Mouse (Mus musculus): ENCODE measurements around the gene Ptprm. TPM values are rescaled to one million over a fixed set of nuclear protein-coding genes. Genes with fewer than 3 reads are reported as not detected.
A peak's percentile ranks its signal among the peaks of the same experiment; 100 is the strongest.

Ptprm gene
- polyA plus RNA-seq, 1 experiment: 4.6 TPM

GRCm38 (mm10) chr17:67188514-67188913, 165.7 kb downstream of the Ptprm start:
- Histone ChIP-seq H3K27me3 (ENCODE audit: control insufficient read depth, insufficient read depth, low read length) (no peaks in the 10 kb centered on the region), H3K4me1 (ENCODE audit: control insufficient read depth, insufficient read depth, low read length) (no peaks in the 10 kb centered on the region), H3K4me3 (ENCODE audit: control insufficient read depth, low read depth, low read length) (no peak overlapping the region), H3K36me3 (ENCODE audit: control insufficient read depth, insufficient read depth, low read length) (no peaks in the 10 kb centered on the region), H3K27ac (ENCODE audit: control insufficient read depth, insufficient read depth, low read depth, low read length) (no peak overlapping the region)
- TF ChIP-seq CTCF (IDR thresholded peaks at IDR 0.05; ENCODE audit: control insufficient read depth, insufficient read depth, insufficient replicate concordance, low read depth, low read length) (no peak), POLR2A (IDR thresholded peaks at IDR 0.05; ENCODE audit: control insufficient read depth, low read depth, low read length) (no peak)

GRCm38 (mm10) chr17:67186879-67187278, 167.4 kb downstream of the Ptprm start:
- H3K27me3 ChIP-seq (ENCODE audit: control insufficient read depth, insufficient read depth, low read length): no peaks in the 10 kb centered on the region
- H3K4me3 ChIP-seq (ENCODE audit: control insufficient read depth, low read depth, low read length): no peak overlapping the region
- H3K36me3 ChIP-seq (ENCODE audit: control insufficient read depth, insufficient read depth, low read length): no peaks in the 10 kb centered on the region
- TF ChIP-seq CTCF (IDR thresholded peaks at IDR 0.05; ENCODE audit: control insufficient read depth, insufficient read depth, insufficient replicate concordance, low read depth, low read length): no peak
- TF ChIP-seq POLR2A (IDR thresholded peaks at IDR 0.05; ENCODE audit: control insufficient read depth, low read depth, low read length): no peak
- H3K4me1 ChIP-seq (ENCODE audit: control insufficient read depth, insufficient read depth, low read length): no peaks in the 10 kb centered on the region
- no peak overlapping the region for H3K27ac ChIP-seq (ENCODE audit: control insufficient read depth, insufficient read depth, low read depth, low read length)

DNA sequence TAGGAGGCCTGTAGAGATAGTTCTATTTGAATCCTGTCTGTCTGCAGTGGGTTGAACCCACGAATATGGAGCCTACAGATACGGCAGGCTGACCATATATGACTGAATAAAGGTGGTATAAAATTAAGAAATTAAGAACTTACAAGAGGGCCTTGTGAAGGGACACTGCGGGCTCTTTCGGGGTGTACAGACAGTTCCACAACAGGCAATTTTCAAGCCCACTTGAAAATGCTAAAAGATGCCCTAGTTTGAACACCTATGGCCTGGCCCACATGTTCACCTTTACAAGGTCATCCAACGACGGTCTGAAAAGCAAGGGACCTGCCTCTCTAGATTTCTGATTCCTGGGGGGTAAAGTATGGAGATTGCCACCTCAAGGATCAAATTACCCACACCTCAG, 168.3 kb downstream of the Ptprm start:
- Histone ChIP-seq H3K36me3 (ENCODE audit: control insufficient read depth, insufficient read depth, low read length) (no peaks in the 10 kb centered on the region), H3K27ac (ENCODE audit: control insufficient read depth, insufficient read depth, low read depth, low read length) (no peak overlapping the region), H3K27me3 (ENCODE audit: control insufficient read depth, insufficient read depth, low read length) (no peaks in the 10 kb centered on the region), H3K4me1 (ENCODE audit: control insufficient read depth, insufficient read depth, low read length) (no peaks in the 10 kb centered on the region), H3K4me3 (ENCODE audit: control insufficient read depth, low read depth, low read length) (no peak overlapping the region)
- TF ChIP-seq POLR2A (IDR thresholded peaks at IDR 0.05; ENCODE audit: control insufficient read depth, low read depth, low read length): no peak
- no peak for TF ChIP-seq CTCF (IDR thresholded peaks at IDR 0.05; ENCODE audit: control insufficient read depth, insufficient read depth, insufficient replicate concordance, low read depth, low read length)

DNA sequence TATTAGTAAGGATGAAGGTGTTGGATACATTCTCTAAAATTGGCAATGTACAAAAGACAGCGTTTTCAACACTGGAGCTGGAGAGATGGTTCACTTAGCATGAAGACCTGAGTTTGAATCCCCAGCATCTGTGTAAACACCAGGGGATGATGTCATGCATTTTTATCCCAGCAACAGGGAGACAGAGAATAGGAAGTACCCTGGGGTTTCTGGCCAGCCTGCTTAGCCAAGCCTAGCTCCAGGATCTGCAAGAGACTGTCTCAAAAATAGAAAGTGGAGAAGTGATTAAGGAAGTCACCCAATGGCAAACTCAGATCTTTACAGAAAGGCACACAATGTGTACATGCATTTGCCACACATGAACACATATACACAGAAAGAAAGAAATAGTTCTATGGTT, 174.8 kb downstream of the Ptprm start:
- Histone ChIP-seq H3K27ac (ENCODE audit: control insufficient read depth, insufficient read depth, low read depth, low read length) (no peak overlapping the region), H3K4me3 (ENCODE audit: control insufficient read depth, low read depth, low read length) (no peak overlapping the region), H3K27me3 (ENCODE audit: control insufficient read depth, insufficient read depth, low read length) (no peaks in the 10 kb centered on the region), H3K36me3 (ENCODE audit: control insufficient read depth, insufficient read depth, low read length) (no peaks in the 10 kb centered on the region), H3K4me1 (ENCODE audit: control insufficient read depth, insufficient read depth, low read length) (no peaks in the 10 kb centered on the region)
- TF ChIP-seq CTCF (IDR thresholded peaks at IDR 0.05; ENCODE audit: control insufficient read depth, insufficient read depth, insufficient replicate concordance, low read depth, low read length) (no peak), POLR2A (IDR thresholded peaks at IDR 0.05; ENCODE audit: control insufficient read depth, low read depth, low read length) (no peak)

- Histone ChIP-seq H3K4me3 (ENCODE audit: control insufficient read depth, low read depth, low read length) (no peak overlapping the region), H3K27ac (ENCODE audit: control insufficient read depth, insufficient read depth, low read depth, low read length) (no peak overlapping the region), H3K36me3 (ENCODE audit: control insufficient read depth, insufficient read depth, low read length) (no peaks in the 10 kb centered on the region), H3K4me1 (ENCODE audit: control insufficient read depth, insufficient read depth, low read length) (no peaks in the 10 kb centered on the region), H3K27me3 (ENCODE audit: control insufficient read depth, insufficient read depth, low read length) (no peaks in the 10 kb centered on the region)
- TF ChIP-seq CTCF (IDR thresholded peaks at IDR 0.05; ENCODE audit: control insufficient read depth, insufficient read depth, insufficient replicate concordance, low read depth, low read length) (no peak), POLR2A (IDR thresholded peaks at IDR 0.05; ENCODE audit: control insufficient read depth, low read depth, low read length) (no peak)
Measured at GRCm38 (mm10) chr17:67178686-67179265, 175.5 kb downstream of the Ptprm start.

GRCm38 (mm10) chr17:67175836-67176235, 178.4 kb downstream of the Ptprm start:
- Histone ChIP-seq H3K27me3 (ENCODE audit: control insufficient read depth, insufficient read depth, low read length) (no peaks in the 10 kb centered on the region), H3K36me3 (ENCODE audit: control insufficient read depth, insufficient read depth, low read length) (no peaks in the 10 kb centered on the region), H3K4me3 (ENCODE audit: control insufficient read depth, low read depth, low read length) (no peak overlapping the region), H3K27ac (ENCODE audit: control insufficient read depth, insufficient read depth, low read depth, low read length) (no peak overlapping the region), H3K4me1 (ENCODE audit: control insufficient read depth, insufficient read depth, low read length) (no peaks in the 10 kb centered on the region)
- TF ChIP-seq POLR2A (IDR thresholded peaks at IDR 0.05; ENCODE audit: control insufficient read depth, low read depth, low read length) (no peak), CTCF (IDR thresholded peaks at IDR 0.05; ENCODE audit: control insufficient read depth, insufficient read depth, insufficient replicate concordance, low read depth, low read length) (peak; percentile 5; the same call in 1 of the 2 replicates)

GRCm38 (mm10) chr17:67171353-67171752, 182.9 kb downstream of the Ptprm start:
- Histone ChIP-seq H3K27me3 (ENCODE audit: control insufficient read depth, insufficient read depth, low read length) (no peaks in the 10 kb centered on the region), H3K27ac (ENCODE audit: control insufficient read depth, insufficient read depth, low read depth, low read length) (no peak overlapping the region), H3K4me1 (ENCODE audit: control insufficient read depth, insufficient read depth, low read length) (no peaks in the 10 kb centered on the region), H3K4me3 (ENCODE audit: control insufficient read depth, low read depth, low read length) (no peak overlapping the region), H3K36me3 (ENCODE audit: control insufficient read depth, insufficient read depth, low read length) (no peaks in the 10 kb centered on the region)
- no peak for TF ChIP-seq CTCF (IDR thresholded peaks at IDR 0.05; ENCODE audit: control insufficient read depth, insufficient read depth, insufficient replicate concordance, low read depth, low read length)
- TF ChIP-seq POLR2A (IDR thresholded peaks at IDR 0.05; ENCODE audit: control insufficient read depth, low read depth, low read length): no peak
